Mouse (Mus musculus): ENCODE results near the gene Dnajb5.

DNA sequence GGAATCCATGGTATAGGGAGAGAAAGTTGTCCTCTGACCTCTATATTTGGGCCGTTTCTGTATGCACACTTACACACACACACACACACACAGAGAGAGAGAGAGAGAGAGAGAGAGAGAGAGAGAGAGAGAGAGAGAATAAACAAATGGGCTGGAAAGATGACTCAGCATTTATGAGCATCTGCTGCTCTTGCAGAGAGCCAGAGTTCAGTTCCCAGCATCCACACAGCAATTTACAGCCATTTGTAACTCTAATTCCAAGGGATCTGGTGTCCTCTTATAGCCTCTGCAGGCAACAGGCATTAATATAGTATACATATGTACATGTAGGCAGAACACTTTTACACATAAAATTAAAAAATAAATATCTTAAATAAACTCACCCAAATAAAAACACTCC, 45.7 kb upstream of the Dnajb5 start:
- no peak for TF ChIP-seq GATA1 (IDR thresholded peaks at IDR 0.05; ENCODE audit: borderline replicate concordance, low read length)
- TF ChIP-seq FLI1 (IDR thresholded peaks at IDR 0.05; ENCODE audit: low read length), result no peak

All from megakaryocyte, embryonic 14.5 days (primary cell).